Mouse (Mus musculus): ENCODE measurements at regions not wholly inside any gene's neighbourhood (a gene's known extent, or its start where the extent isn't known, plus 50 kb on each side); places are given as distances from the start of the nearest gene placed in this dataset.

DNA sequence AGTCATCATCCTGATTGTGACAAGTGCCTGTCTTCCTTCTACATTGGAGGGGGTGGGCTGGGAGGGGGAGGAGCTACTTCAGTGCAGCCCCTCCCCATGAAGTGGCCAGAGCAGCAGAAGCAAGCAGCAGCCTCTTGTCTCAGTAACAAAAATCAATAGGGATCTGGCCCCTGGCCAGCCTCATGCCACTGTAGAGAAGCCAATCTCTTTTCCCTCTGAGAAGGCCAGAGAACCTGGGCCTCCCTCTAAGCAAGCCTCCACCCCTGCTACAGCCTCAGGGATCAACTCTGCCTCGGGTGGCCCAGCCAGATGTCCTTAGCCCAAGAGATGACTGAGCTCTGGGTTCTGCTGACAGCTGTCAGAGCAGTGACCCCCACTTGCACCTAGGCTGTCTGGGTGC lies 159.9 kb upstream of the Rybp start:
- H3K4me3 ChIP-seq (ENCODE audit: low read depth, low read length), result no peak overlapping the region
- H3K4me2 ChIP-seq (ENCODE audit: low read depth, low read length, poor library complexity, severe bottlenecking), result no peak overlapping the region
- ATAC-seq (ENCODE audit: low FRiP score), result no peak
- H3K9ac ChIP-seq (replicated peaks; ENCODE audit: low read length, poor library complexity, severe bottlenecking), result no peak overlapping the region
- H3K9me3 ChIP-seq (ENCODE audit: low read length), result no peaks in the 10 kb centered on the region
- no peak for TF ChIP-seq CTCF (IDR thresholded peaks at IDR 0.05)
- H3K27me3 ChIP-seq (ENCODE audit: insufficient read depth, low read length), result no peaks in the 10 kb centered on the region
- H3K4me1 ChIP-seq (ENCODE audit: insufficient read depth, low read length), result no peaks in the 10 kb centered on the region
- WGBS, result 22% methylated on average over 1 of the region's 1 CpGs
- H3K36me3 ChIP-seq (ENCODE audit: insufficient read depth, low read length), result no peaks in the 10 kb centered on the region; the same call in 1 of the 2 replicates
- no peak overlapping the region for H3K27ac ChIP-seq (ENCODE audit: low read depth, low read length)
- peak; percentile 33 for DNase-seq (ENCODE audit: low spot score)

DNA sequence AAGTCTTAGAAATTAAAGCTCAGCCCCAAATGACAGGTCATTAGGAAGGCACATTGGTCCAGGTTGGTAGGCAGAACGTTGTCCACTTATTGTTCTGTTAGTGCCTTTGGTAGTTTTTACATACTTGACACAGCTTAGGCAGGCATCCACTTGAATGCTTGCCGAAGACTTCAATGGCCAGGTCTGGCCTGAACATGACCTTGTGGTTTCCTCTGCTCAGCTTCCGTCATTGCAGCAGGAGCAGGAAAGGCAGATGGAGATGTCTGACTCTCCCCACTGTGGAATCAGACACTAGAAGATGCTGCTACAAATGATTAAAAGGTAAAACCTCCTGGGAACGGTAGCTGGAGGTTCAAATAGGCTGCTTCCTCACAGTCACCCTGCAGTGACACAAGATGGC lies 159.5 kb upstream of the Rybp start:
- Histone ChIP-seq H3K36me3 (ENCODE audit: insufficient read depth, low read length) (no peaks in the 10 kb centered on the region), H3K4me2 (ENCODE audit: low read depth, low read length, poor library complexity, severe bottlenecking) (no peak overlapping the region), H3K4me3 (ENCODE audit: low read depth, low read length) (no peak overlapping the region), H3K9ac (replicated peaks; ENCODE audit: low read length, poor library complexity, severe bottlenecking) (no peak overlapping the region), H3K27me3 (ENCODE audit: insufficient read depth, low read length) (no peaks in the 10 kb centered on the region), H3K9me3 (ENCODE audit: low read length) (no peaks in the 10 kb centered on the region), H3K4me1 (ENCODE audit: insufficient read depth, low read length) (no peaks in the 10 kb centered on the region), H3K27ac (ENCODE audit: low read depth, low read length) (no peak overlapping the region)
- ATAC-seq (ENCODE audit: low FRiP score), result no peak
- 63% methylated on average over 4 of the region's 4 CpGs for WGBS
- DNase-seq (ENCODE audit: low spot score), result no peak
- TF ChIP-seq CTCF (IDR thresholded peaks at IDR 0.05), result no peak

DNA sequence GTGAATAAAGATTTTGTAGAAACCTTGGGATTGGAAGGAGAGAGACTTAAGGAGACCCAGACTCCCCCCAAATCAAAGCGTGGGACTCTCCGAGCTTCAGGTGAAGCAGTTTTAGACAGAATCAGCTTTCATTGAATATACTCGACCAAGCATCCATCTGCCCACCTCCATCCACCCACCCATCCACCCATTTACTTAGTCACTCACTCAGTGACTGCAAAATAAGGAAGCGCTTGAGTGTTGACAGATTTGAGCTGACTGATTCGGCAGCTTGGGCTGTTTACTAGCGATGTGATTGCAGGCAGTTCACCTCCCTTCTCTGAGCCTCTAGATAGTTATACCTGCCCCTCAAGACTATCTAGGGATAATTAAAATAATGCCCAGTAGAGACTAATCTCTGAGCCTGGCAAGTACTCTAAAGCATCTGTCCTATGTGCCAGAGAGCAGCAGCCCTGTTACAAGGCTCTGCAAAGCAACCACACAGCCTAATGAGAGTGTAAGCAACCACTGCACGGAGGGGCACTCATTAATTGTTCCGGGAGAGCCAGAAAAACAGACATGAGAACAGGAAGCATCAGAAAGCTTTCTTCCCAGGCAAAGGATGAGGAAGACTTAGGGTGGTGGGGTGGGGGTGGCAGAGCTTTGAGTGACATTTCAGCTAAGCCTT lies 151.9 kb upstream of the Rybp start:
- no peak for TF ChIP-seq CTCF (IDR thresholded peaks at IDR 0.05)
- H3K4me2 ChIP-seq (ENCODE audit: low read depth, low read length, poor library complexity, severe bottlenecking), result peak overlapping the region; percentile 65
- H3K27me3 ChIP-seq (ENCODE audit: insufficient read depth, low read length), result no peaks in the 10 kb centered on the region
- DNase-seq (ENCODE audit: low spot score) (no peak), ATAC-seq (ENCODE audit: low FRiP score) (no peak)
- H3K36me3 ChIP-seq (ENCODE audit: insufficient read depth, low read length), result no peaks in the 10 kb centered on the region
- no peaks in the 10 kb centered on the region for H3K9me3 ChIP-seq (ENCODE audit: low read length)
- peak overlapping the region; percentile 33; the same call in 1 of the 2 replicates for H3K9ac ChIP-seq (replicated peaks; ENCODE audit: low read length, poor library complexity, severe bottlenecking)
- H3K4me1 ChIP-seq (ENCODE audit: insufficient read depth, low read length), result peaks cover 4% of the 10 kb centered on the region
- H3K27ac ChIP-seq (ENCODE audit: low read depth, low read length), result no peak overlapping the region
- WGBS, result 13% methylated on average over 8 of the region's 8 CpGs
- peak overlapping the region; percentile 33 for H3K4me3 ChIP-seq (ENCODE audit: low read depth, low read length)

DNA sequence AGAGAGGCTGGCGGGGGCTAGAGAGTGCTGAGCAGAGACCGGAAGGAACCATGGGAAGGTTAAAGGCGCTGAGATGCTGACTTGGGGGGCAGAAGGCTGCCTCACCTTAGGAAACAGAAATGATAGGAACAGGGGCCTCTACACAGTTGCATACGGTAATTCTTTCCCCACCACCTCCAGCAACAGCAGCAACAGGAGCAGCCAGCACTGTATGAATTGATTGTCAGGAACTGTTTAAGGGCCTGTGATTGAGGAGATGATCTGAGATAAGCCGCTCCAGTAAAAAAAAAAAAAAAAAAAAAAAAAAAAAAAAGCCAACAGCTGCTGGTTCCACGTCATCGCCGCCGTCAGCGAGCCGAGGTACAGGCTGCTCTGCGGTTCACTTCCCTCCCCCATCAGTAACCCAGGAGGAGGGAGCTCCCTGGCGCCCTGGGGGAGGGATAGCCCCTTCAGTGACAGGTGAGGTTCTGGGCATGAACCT lies 151.3 kb upstream of the Rybp start:
- peak overlapping the region; percentile 65 for H3K4me2 ChIP-seq (ENCODE audit: low read depth, low read length, poor library complexity, severe bottlenecking)
- no peak for TF ChIP-seq CTCF (IDR thresholded peaks at IDR 0.05)
- WGBS, result 0% methylated on average over 13 of the region's 13 CpGs
- peaks cover 5% of the 10 kb centered on the region for H3K4me1 ChIP-seq (ENCODE audit: insufficient read depth, low read length)
- H3K36me3 ChIP-seq (ENCODE audit: insufficient read depth, low read length), result no peaks in the 10 kb centered on the region
- H3K27ac ChIP-seq (ENCODE audit: low read depth, low read length), result no peak overlapping the region
- ATAC-seq (ENCODE audit: low FRiP score) (peak; percentile 67), DNase-seq (ENCODE audit: low spot score) (peak; percentile 48)
- no peaks in the 10 kb centered on the region for H3K9me3 ChIP-seq (ENCODE audit: low read length)
- peak overlapping the region; percentile 33; the same call in 1 of the 2 replicates for H3K9ac ChIP-seq (replicated peaks; ENCODE audit: low read length, poor library complexity, severe bottlenecking)
- no peaks in the 10 kb centered on the region for H3K27me3 ChIP-seq (ENCODE audit: insufficient read depth, low read length)
- H3K4me3 ChIP-seq (ENCODE audit: low read depth, low read length), result peak overlapping the region; percentile 33

DNA sequence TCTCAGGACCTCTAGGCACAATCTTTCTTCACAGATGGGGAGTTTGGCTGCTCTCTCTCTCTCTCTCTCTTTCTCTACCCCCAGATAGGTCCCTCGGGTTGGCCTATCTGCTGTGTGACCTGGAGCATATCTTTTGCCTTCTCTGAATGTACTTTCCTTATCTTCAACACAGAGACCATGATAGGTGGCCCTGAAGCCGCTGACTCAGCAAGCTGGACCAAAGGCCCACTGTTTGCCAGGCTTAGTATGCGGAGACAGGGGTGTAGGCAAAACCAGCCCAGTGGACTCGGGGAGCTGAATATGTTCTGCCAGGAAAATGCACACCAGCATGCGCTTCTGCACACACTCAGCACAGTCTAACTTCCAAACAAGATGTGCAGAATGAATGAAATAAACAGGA lies 150.7 kb upstream of the Rybp start:
- ATAC-seq (ENCODE audit: low FRiP score) (no peak), DNase-seq (ENCODE audit: low spot score) (no peak)
- Histone ChIP-seq H3K27ac (ENCODE audit: low read depth, low read length) (no peak overlapping the region), H3K9ac (replicated peaks; ENCODE audit: low read length, poor library complexity, severe bottlenecking) (no peak overlapping the region), H3K4me1 (ENCODE audit: insufficient read depth, low read length) (peaks cover 8% of the 10 kb centered on the region), H3K4me3 (ENCODE audit: low read depth, low read length) (no peak overlapping the region), H3K36me3 (ENCODE audit: insufficient read depth, low read length) (no peaks in the 10 kb centered on the region), H3K4me2 (ENCODE audit: low read depth, low read length, poor library complexity, severe bottlenecking) (peak overlapping the region; percentile 65), H3K9me3 (ENCODE audit: low read length) (no peaks in the 10 kb centered on the region), H3K27me3 (ENCODE audit: insufficient read depth, low read length) (no peaks in the 10 kb centered on the region)
- WGBS, result 44% methylated on average over 5 of the region's 5 CpGs
- no peak for TF ChIP-seq CTCF (IDR thresholded peaks at IDR 0.05)

DNA sequence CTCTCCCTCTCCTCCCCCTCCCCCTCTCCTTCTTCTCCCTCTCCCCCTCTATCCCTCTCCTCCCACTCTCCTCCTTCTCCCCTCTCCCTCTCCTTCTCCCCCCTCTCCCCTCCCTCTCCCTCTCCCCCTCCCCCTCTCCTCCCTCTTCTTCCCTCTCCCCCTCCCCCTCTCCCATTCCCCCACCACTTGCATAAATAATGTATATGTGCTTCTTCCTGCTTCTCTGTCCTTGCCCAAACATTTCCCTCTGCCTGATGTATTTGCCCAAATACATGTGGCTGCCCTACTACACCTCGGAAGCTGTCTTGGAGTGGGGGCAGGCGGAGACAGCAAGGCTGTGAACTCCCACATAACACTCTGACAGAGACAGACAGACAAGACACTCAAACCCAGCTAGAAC lies 149.2 kb upstream of the Rybp start:
- H3K36me3 ChIP-seq (ENCODE audit: insufficient read depth, low read length), result no peaks in the 10 kb centered on the region
- WGBS, result 69% methylated on average over 2 of the region's 2 CpGs
- no peak overlapping the region for H3K4me2 ChIP-seq (ENCODE audit: low read depth, low read length, poor library complexity, severe bottlenecking)
- no peaks in the 10 kb centered on the region for H3K9me3 ChIP-seq (ENCODE audit: low read length)
- H3K27ac ChIP-seq (ENCODE audit: low read depth, low read length), result no peak overlapping the region
- DNase-seq (ENCODE audit: low spot score) (no peak), ATAC-seq (ENCODE audit: low FRiP score) (no peak)
- TF ChIP-seq CTCF (IDR thresholded peaks at IDR 0.05), result no peak
- H3K9ac ChIP-seq (replicated peaks; ENCODE audit: low read length, poor library complexity, severe bottlenecking), result no peak overlapping the region
- peaks cover 11% of the 10 kb centered on the region for H3K4me1 ChIP-seq (ENCODE audit: insufficient read depth, low read length)
- no peaks in the 10 kb centered on the region for H3K27me3 ChIP-seq (ENCODE audit: insufficient read depth, low read length)
- H3K4me3 ChIP-seq (ENCODE audit: low read depth, low read length), result no peak overlapping the region

Data from midbrain, postnatal 0 days (tissue).